Mouse (Mus musculus) cortical plate, adult 2 months (tissue): ENCODE data around the gene Supt16.

ENCODE experiments used
- CTCF ChIP-seq: fragments of 200-500 bp; IDR thresholded peaks from 2 replicates; pipeline ENCODE4 v1.5.1; 2011; ENCODE audit warnings: mild to moderate bottlenecking, control low read depth, low read length; ENCODE audit not compliant: insufficient read depth; ENCODE audit errors: extremely low read depth
- POLR2A ChIP-seq: fragments of 200-500 bp; IDR thresholded peaks from 2 replicates; pipeline ENCODE4 v1.6.1; 2011; ENCODE audit warnings: mild to moderate bottlenecking, low read length, control low read depth; ENCODE audit not compliant: insufficient read depth; ENCODE audit errors: extremely low read depth

DNA sequence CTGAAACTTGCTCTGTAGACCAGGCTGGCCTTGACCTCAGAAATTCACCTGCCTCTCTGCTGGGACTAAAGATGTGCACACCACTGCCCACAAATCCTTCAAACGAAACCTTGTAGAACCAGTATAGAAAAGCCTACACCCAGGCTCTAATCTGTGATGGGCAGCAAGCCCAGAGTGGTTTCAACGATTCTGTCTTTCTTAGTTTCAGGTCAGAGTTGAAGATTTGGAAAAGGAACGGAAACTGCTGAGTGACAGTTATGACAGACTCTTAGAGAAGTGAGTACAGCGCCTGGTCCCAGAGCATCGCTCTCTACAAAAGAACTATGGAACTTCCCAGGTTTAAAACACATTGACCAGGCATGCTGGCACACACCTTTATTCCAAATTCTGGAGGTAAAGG is 63.6 kb downstream of the Supt16 start:
- TF ChIP-seq CTCF (no peak), POLR2A (no peak)
